Mouse (Mus musculus): ENCODE results near the gene Krt20. TPM values are rescaled to one million over a fixed set of nuclear protein-coding genes. Genes with fewer than 3 reads are reported as not detected.

Krt20 gene
- polyA plus RNA-seq, 1 experiment from 2014 or later: 0.32 TPM

- WGBS: 61% methylated on average over 10 of the region's 10 CpGs
- Histone ChIP-seq H3K27me3 (no peaks in the 10 kb centered on the region), H3K4me3 (no peak overlapping the region), H3K9ac (no peak overlapping the region), H3K27ac (no peak overlapping the region), H3K4me1 (no peaks in the 10 kb centered on the region), H3K36me3 (no peaks in the 10 kb centered on the region), H3K4me2 (no peak overlapping the region), H3K9me3 (no peaks in the 10 kb centered on the region)
- ATAC-seq (ENCODE audit: insufficient number of reproducible peaks, low FRiP score, low TSS enrichment, low read depth): no peak
Measured at GRCm38 (mm10) chr11:99406186-99406585, 31.8 kb downstream of the Krt20 start.

- Histone ChIP-seq H3K9ac (no peak overlapping the region), H3K36me3 (no peaks in the 10 kb centered on the region), H3K27me3 (peaks cover 11% of the 10 kb centered on the region; the same call in 1 of the 2 replicates), H3K4me2 (no peak overlapping the region), H3K4me1 (no peaks in the 10 kb centered on the region), H3K9me3 (no peaks in the 10 kb centered on the region), H3K4me3 (no peak overlapping the region), H3K27ac (no peak overlapping the region)
- WGBS: 83% methylated on average over 13 of the region's 13 CpGs
- ATAC-seq (ENCODE audit: insufficient number of reproducible peaks, low FRiP score, low TSS enrichment, low read depth): no peak
Measured at GRCm38 (mm10) chr11:99399956-99400549, 37.9 kb downstream of the Krt20 start.

DNA sequence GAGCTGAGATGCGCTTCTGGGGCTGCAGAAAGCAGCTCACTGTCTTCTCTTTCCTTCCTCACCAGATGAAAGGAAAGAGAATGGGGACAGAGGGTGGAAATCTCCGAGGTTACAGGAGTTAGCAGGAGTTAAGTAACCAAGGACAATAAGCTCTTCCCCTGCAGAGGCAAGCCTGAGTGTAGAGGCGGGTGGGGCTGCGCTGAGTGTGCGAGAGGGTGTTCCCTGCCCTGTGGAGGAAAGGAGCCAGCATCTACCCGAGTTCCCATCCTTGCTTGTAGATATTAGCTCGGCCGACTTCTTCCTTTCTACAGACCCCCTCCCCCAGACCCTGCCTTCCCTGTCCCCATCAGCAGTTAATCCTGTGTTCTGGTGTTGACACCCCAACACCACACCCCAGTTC is 39.1 kb downstream of the Krt20 start:
- H3K27me3 ChIP-seq: peaks cover 11% of the 10 kb centered on the region; the same call in 1 of the 2 replicates
- H3K4me1 ChIP-seq: no peaks in the 10 kb centered on the region
- H3K4me2 ChIP-seq: no peak overlapping the region
- H3K4me3 ChIP-seq: no peak overlapping the region
- no peaks in the 10 kb centered on the region for H3K36me3 ChIP-seq
- H3K9ac ChIP-seq: no peak overlapping the region
- H3K27ac ChIP-seq: no peak overlapping the region
- ATAC-seq (ENCODE audit: insufficient number of reproducible peaks, low FRiP score, low TSS enrichment, low read depth): no peak
- no peaks in the 10 kb centered on the region for H3K9me3 ChIP-seq
- 64% methylated on average over 8 of the region's 8 CpGs for WGBS

- Histone ChIP-seq H3K4me3 (no peak overlapping the region), H3K4me2 (no peak overlapping the region), H3K27ac (no peak overlapping the region), H3K9ac (no peak overlapping the region), H3K27me3 (peaks cover 11% of the 10 kb centered on the region; the same call in 1 of the 2 replicates), H3K36me3 (no peaks in the 10 kb centered on the region), H3K4me1 (no peaks in the 10 kb centered on the region), H3K9me3 (no peaks in the 10 kb centered on the region)
- 61% methylated on average over 3 of the region's 3 CpGs for WGBS
- no peak for ATAC-seq (ENCODE audit: insufficient number of reproducible peaks, low FRiP score, low TSS enrichment, low read depth)
Measured at GRCm38 (mm10) chr11:99398084-99398483, 39.9 kb downstream of the Krt20 start.

GRCm38 (mm10) chr11:99396661-99397060 is 41.3 kb downstream of the Krt20 start:
- Histone ChIP-seq H3K27me3 (peaks cover 11% of the 10 kb centered on the region; the same call in 1 of the 2 replicates), H3K36me3 (no peaks in the 10 kb centered on the region), H3K4me3 (no peak overlapping the region), H3K9ac (no peak overlapping the region), H3K9me3 (no peaks in the 10 kb centered on the region), H3K4me2 (no peak overlapping the region), H3K27ac (no peak overlapping the region), H3K4me1 (no peaks in the 10 kb centered on the region)
- WGBS: 84% methylated on average over 2 of the region's 2 CpGs
- no peak for ATAC-seq (ENCODE audit: insufficient number of reproducible peaks, low FRiP score, low TSS enrichment, low read depth)

GRCm38 (mm10) chr11:99396034-99396433 is 41.9 kb downstream of the Krt20 start:
- 40% methylated on average over 3 of the region's 3 CpGs for WGBS
- Histone ChIP-seq H3K4me3 (no peak overlapping the region), H3K9ac (no peak overlapping the region), H3K4me2 (no peak overlapping the region), H3K27me3 (peaks cover 11% of the 10 kb centered on the region; the same call in 1 of the 2 replicates), H3K27ac (no peak overlapping the region), H3K36me3 (no peaks in the 10 kb centered on the region), H3K4me1 (no peaks in the 10 kb centered on the region), H3K9me3 (no peaks in the 10 kb centered on the region)
- ATAC-seq (ENCODE audit: insufficient number of reproducible peaks, low FRiP score, low TSS enrichment, low read depth): no peak

GRCm38 (mm10) chr11:99392492-99392891 is 45.5 kb downstream of the Krt20 start:
- no peaks in the 10 kb centered on the region for H3K9me3 ChIP-seq
- WGBS: 81% methylated on average over 10 of the region's 10 CpGs
- no peaks in the 10 kb centered on the region for H3K36me3 ChIP-seq
- no peaks in the 10 kb centered on the region for H3K4me1 ChIP-seq
- no peak overlapping the region for H3K4me2 ChIP-seq
- no peak overlapping the region for H3K27ac ChIP-seq
- H3K9ac ChIP-seq: no peak overlapping the region
- ATAC-seq (ENCODE audit: insufficient number of reproducible peaks, low FRiP score, low TSS enrichment, low read depth): no peak
- no peaks in the 10 kb centered on the region for H3K27me3 ChIP-seq
- no peak overlapping the region for H3K4me3 ChIP-seq

GRCm38 (mm10) chr11:99391375-99391774 is 46.6 kb downstream of the Krt20 start:
- Histone ChIP-seq H3K36me3 (no peaks in the 10 kb centered on the region), H3K4me3 (no peak overlapping the region), H3K4me2 (no peak overlapping the region), H3K9me3 (no peaks in the 10 kb centered on the region), H3K4me1 (peaks cover 8% of the 10 kb centered on the region; the same call in 1 of the 2 replicates), H3K27ac (peak overlapping the region; percentile 43; the same call in 1 of the 2 replicates), H3K27me3 (no peaks in the 10 kb centered on the region), H3K9ac (no peak overlapping the region)
- 74% methylated on average over 6 of the region's 6 CpGs for WGBS
- ATAC-seq (ENCODE audit: insufficient number of reproducible peaks, low FRiP score, low TSS enrichment, low read depth): no peak

DNA sequence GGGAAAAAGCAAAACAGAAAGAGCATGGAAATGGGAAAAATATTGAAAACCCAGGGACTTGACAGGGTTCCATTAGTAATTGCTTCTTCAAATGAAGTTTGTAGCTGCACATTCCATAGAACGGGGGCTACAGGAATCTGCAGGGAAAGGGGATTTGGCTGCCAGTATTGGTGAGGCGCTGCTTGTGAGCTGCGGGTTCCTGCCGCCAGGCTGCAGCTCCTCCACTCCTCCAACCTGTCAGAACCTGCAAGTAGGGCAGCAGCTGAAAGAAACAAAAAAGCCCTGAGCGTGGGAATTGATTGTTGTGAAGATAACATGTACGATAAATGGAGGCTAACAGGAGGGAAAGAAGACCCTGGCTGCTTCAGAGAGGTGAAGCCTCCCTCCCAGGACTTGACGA is 47.1 kb downstream of the Krt20 start:
- Histone ChIP-seq H3K9ac (no peak overlapping the region), H3K4me1 (peaks cover 10% of the 10 kb centered on the region; the same call in 1 of the 2 replicates), H3K4me3 (no peak overlapping the region), H3K27me3 (no peaks in the 10 kb centered on the region), H3K9me3 (no peaks in the 10 kb centered on the region), H3K36me3 (no peaks in the 10 kb centered on the region), H3K4me2 (no peak overlapping the region), H3K27ac (peak overlapping the region; percentile 43)
- WGBS: 57% methylated on average over 7 of the region's 7 CpGs
- ATAC-seq (ENCODE audit: insufficient number of reproducible peaks, low FRiP score, low TSS enrichment, low read depth): no peak

GRCm38 (mm10) chr11:99389264-99389663 is 48.7 kb downstream of the Krt20 start, which contains the start of gene Krt10:
Gene Krt10, minus strand, starts transcription at chr11:99389364.
- Histone ChIP-seq H3K9ac (no peak within 1 kb of the TSS), H3K27ac (peak within 1 kb of the TSS; percentile 51), H3K4me3 (peak within 1 kb of the TSS; percentile 12; the same call in 1 of the 2 replicates), H3K36me3 (no peaks in the 10 kb centered on the region), H3K9me3 (no peaks in the 10 kb centered on the region), H3K27me3 (no peaks in the 10 kb centered on the region), H3K4me1 (peaks cover 10% of the 10 kb centered on the region; the same call in 1 of the 2 replicates), H3K4me2 (no peak within 1 kb of the TSS)
- no peak for ATAC-seq (ENCODE audit: insufficient number of reproducible peaks, low FRiP score, low TSS enrichment, low read depth)
- WGBS: 76% methylated on average over 4 of the region's 4 CpGs

DNA sequence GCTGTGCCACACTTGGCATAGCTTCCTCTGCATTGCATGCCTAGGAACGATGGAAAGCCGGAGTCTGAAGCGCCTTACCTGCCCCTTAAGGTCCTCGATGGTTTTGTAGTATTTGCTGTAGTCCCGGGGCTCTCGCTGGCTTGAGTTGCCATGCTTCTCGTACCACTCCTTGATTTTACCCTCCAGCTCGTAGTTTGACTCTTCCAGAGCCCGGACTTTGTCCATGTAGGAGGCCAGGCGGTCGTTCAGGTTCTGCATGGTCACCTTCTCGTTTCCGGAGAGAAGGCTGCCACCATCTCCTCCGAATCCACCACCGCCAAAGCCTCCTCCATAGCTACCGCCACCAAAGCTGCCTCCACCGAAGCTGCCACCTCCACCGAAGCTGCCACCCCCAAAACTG is 49.3 kb downstream of the Krt20 start:
- Histone ChIP-seq H3K36me3 (no peaks in the 10 kb centered on the region), H3K9ac (no peak overlapping the region), H3K4me1 (peaks cover 10% of the 10 kb centered on the region; the same call in 1 of the 2 replicates), H3K27me3 (no peaks in the 10 kb centered on the region), H3K4me3 (peak overlapping the region; percentile 12; the same call in 1 of the 2 replicates), H3K4me2 (no peak overlapping the region), H3K27ac (peak overlapping the region; percentile 51), H3K9me3 (no peaks in the 10 kb centered on the region)
- no peak for ATAC-seq (ENCODE audit: insufficient number of reproducible peaks, low FRiP score, low TSS enrichment, low read depth)
- whole genome bisulfite sequencing: 91% methylated on average over 18 of the region's 18 CpGs

DNA sequence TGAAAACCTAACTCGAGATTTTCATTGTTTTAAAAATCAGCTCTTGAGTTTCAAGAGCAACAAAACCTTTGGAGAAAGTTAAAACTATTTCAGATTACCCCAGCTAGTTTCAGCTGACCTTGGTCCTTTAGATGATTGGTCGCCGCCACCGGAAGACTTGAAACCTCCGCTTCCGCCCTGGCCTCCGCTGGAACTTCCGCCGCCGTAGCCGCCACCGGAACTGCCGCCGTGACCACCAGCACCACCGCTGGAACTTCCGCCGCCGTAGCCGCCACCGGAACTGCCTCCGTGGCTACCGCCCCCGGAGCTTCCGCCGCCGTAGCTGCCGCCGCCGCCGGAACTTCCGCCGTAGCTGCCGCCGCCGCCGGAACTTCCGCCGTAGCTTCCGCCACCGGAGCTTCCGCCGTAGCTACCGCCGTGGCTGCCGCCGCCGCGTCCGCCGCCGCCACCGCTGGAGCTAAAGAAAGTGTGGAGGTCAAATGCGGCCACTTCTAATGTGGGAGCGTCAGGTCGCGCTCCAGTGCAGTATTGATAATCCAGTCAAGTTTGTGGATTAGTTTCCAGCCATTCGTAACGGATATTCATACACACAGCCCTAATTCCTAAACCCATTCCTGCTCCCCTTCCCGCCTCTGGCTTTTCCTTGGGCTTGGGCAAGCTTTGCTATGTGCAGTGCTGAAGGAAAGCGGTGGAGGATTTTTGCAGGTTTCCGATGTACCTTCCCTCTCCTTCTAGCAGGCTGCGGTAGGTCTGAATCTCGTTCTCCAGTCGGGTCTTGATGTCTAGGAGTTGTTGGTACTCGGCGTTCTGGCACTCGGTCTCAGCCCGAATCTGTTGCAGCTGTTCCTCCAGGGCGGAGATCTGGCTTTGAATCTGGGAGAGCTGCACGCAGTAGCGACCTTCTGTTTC is 51.9 kb downstream of the Krt20 start:
- H3K27me3 ChIP-seq: 0 out of 2 replicates have a peak, but pooled peaks cover 7% of the 10 kb centered on the region
- peak overlapping the region; percentile 58 for H3K4me2 ChIP-seq
- H3K9me3 ChIP-seq: no peaks in the 10 kb centered on the region
- H3K36me3 ChIP-seq: no peaks in the 10 kb centered on the region
- peaks cover 10% of the 10 kb centered on the region; the same call in 1 of the 2 replicates for H3K4me1 ChIP-seq
- peak; percentile 53; the same call in 1 of the 2 replicates for ATAC-seq (ENCODE audit: insufficient number of reproducible peaks, low FRiP score, low TSS enrichment, low read depth)
- H3K4me3 ChIP-seq: peak overlapping the region; percentile 58
- peak overlapping the region; percentile 98 for H3K27ac ChIP-seq
- WGBS: 1% methylated on average over 71 of the region's 71 CpGs
- peak overlapping the region; percentile 52 for H3K9ac ChIP-seq

Measured in limb, embryonic 15.5 days (tissue).